Mouse (Mus musculus): ENCODE measurements at regions not wholly inside any gene's neighbourhood (a gene's known extent, or its start where the extent isn't known, plus 50 kb on each side); places are given as distances from the start of the nearest gene placed in this dataset.

- peak; percentile 8 to 26 for DNase-seq (ENCODE audit: low spot score in 2 of 2)
- intact Hi-C loops (cut with DNase I), result no loop called here
These were observed 424.2 kb downstream of the Cntn6 start for GRCm38 (mm10) chr6:104916787-104917186.

- intact Hi-C loops (cut with DNase I), result no loop called here
- DNase-seq (ENCODE audit: low spot score in 2 of 2), result no peak
These were observed 430.0 kb downstream of the Cntn6 start for GRCm38 (mm10) chr6:104922577-104922976.

GRCm38 (mm10) chr6:104926088-104926487 lies 433.5 kb downstream of the Cntn6 start:
- DNase-seq (ENCODE audit: low spot score in 2 of 2), result no peak
- intact Hi-C loops (cut with DNase I), result no loop called here

GRCm38 (mm10) chr6:104930284-104930683 lies 437.7 kb downstream of the Cntn6 start:
- DNase-seq (ENCODE audit: low spot score in 2 of 2), result no peak
- intact Hi-C loops (cut with DNase I), result no loop called here

- intact Hi-C loops (cut with DNase I), result no loop called here
- DNase-seq (ENCODE audit: low spot score in 2 of 2), result no peak
These were observed 439.6 kb downstream of the Cntn6 start for GRCm38 (mm10) chr6:104932153-104932552.

GRCm38 (mm10) chr6:104939134-104939533 lies 446.5 kb downstream of the Cntn6 start:
- intact Hi-C loops (cut with DNase I), result no loop called here

GRCm38 (mm10) chr6:104974517-104974916 lies 481.9 kb downstream of the Cntn6 start:
- no peak for DNase-seq (ENCODE audit: low spot score in 2 of 2)
- intact Hi-C loops (cut with DNase I), result no loop called here

More at GRCm38 (mm10) chr6:104939134-104939533, 446.5 kb downstream of the Cntn6 start:
- no peak for DNase-seq (ENCODE audit: low spot score in 2 of 2)

- intact Hi-C loops (cut with DNase I), result no loop called here
- no peak for DNase-seq (ENCODE audit: low spot score in 2 of 2)
These were observed 491.6 kb downstream of the Cntn6 start for GRCm38 (mm10) chr6:104984144-104984543.

GRCm38 (mm10) chr6:104989863-104990262 lies 497.3 kb downstream of the Cntn6 start:
- intact Hi-C loops (cut with DNase I), result no loop called here
- DNase-seq (ENCODE audit: low spot score in 2 of 2), result no peak

GRCm38 (mm10) chr6:104990366-104990765 lies 497.8 kb downstream of the Cntn6 start:
- intact Hi-C loops (cut with DNase I), result no loop called here
- DNase-seq (ENCODE audit: low spot score in 2 of 2), result no peak

GRCm38 (mm10) chr6:104999601-105000000 lies 507.0 kb downstream of the Cntn6 start:
- intact Hi-C loops (cut with DNase I), result no loop called here
- no peak for DNase-seq (ENCODE audit: low spot score in 2 of 2)

- DNase-seq (ENCODE audit: low spot score in 2 of 2), result no peak
- intact Hi-C loops (cut with DNase I), result no loop called here
These were observed 528.1 kb downstream of the Cntn6 start for GRCm38 (mm10) chr6:105020672-105021071.

GRCm38 (mm10) chr6:105021174-105021573 lies 528.6 kb downstream of the Cntn6 start:
- DNase-seq (ENCODE audit: low spot score in 2 of 2), result no peak
- intact Hi-C loops (cut with DNase I), result no loop called here

- intact Hi-C loops (cut with DNase I), result no loop called here
- DNase-seq (ENCODE audit: low spot score in 2 of 2), result no peak
These were observed 573.6 kb downstream of the Cntn6 start for GRCm38 (mm10) chr6:105066146-105066545.

GRCm38 (mm10) chr6:105090882-105091281 lies 586.6 kb upstream of the Cntn4 start:
- peak; percentile 6 to 9 for DNase-seq (ENCODE audit: low spot score in 2 of 2)
- intact Hi-C loops (cut with DNase I), result no loop called here
